Mouse (Mus musculus) layer of hippocampus, postnatal 25 days (tissue): ENCODE data around the gene Slfnl1. TPM values are rescaled to one million over a fixed set of nuclear protein-coding genes. Genes with fewer than 3 reads are reported as not detected.

Source experiments
- DNase-seq, 2 experiments: peaks; one replicate each; pipeline ENCODE4 v3.0.0; 2022; ENCODE audit warnings: mixed read lengths in 2 of 2, low spot score in 1 of 2; ENCODE audit errors: extremely low spot score in 1 of 2
- total RNA-seq, 2 experiments: library from RNA; stranded (reverse); gene quantifications; 2 replicates each; pipeline ENCODE4 v1.2.3; 2021

Slfnl1 gene
- total RNA-seq, 2 experiments from 2014 or later = 0.25 to 0.33 TPM

GRCm38 (mm10) chr4:120580894-120581293, 48.9 kb downstream of the Slfnl1 start:
- no peak for DNase-seq

DNA sequence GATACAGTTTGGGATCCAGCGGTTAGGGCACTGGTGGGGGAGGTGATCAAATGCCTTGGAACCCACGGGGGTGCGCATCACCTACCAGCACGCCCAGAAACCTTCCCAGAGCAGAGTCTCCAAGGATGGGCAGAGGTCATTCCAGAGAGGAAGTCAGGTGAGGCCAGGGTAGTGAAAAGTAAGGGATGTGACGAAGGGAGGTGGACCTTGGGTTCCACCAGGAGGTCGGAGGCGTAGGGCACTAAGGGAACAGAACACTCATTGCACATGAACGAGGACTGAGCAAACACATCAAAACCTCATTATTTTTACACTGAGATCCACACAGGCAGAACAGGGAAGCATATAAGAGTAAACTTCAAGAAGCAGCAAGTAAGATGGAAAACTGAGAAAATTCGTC, 49.7 kb downstream of the Slfnl1 start:
- DNase-seq = no peak

Other genes starting within 250 kb of the Slfnl1 start
- gene Foxo6, start 244.9 kb upstream of the Slfnl1 start, total RNA-seq = 10 to 100 TPM; 36.3 to 37.4 TPM
- gene Scmh1, start 127.0 kb upstream of the Slfnl1 start, total RNA-seq = 100 to 1,000 TPM in 1 of 2 experiments, 10 to 100 TPM in 1; 92.6 to 106 TPM
- 10 to 100 TPM; 40.1 to 41.7 TPM for gene Ctps, start 38.0 kb downstream of the Slfnl1 start, total RNA-seq
- gene Gm8439, start 56.5 kb downstream of the Slfnl1 start, total RNA-seq = not detected
- 1 to 10 TPM; 1.8 to 2.8 TPM for gene Cited4, start 134.3 kb downstream of the Slfnl1 start, total RNA-seq
- 1 to 10 TPM; 4.8 to 6.2 TPM for gene Kcnq4, start 216.4 kb downstream of the Slfnl1 start, total RNA-seq